Mouse (Mus musculus) intestine, embryonic 16.5 days (tissue): ENCODE data around the gene Tmem203. TPM values are rescaled to one million over a fixed set of nuclear protein-coding genes. Genes with fewer than 3 reads are reported as not detected.
A peak's percentile ranks its signal among the peaks of the same experiment; 100 is the strongest.

Source experiments
- ATAC-seq: fragments of 200-750 bp; cut with Nextera tagmentation; 2 replicates; pipeline ENCODE4 v1.8.0; 2017; ENCODE audit warnings: moderate TSS enrichment, moderate library complexity
- H3K27ac ChIP-seq: fragments of 300-500 bp; sonication (generic); 2 replicates; pipeline ENCODE4 v1.5.1; 2014; ENCODE audit warnings: mild to moderate bottlenecking, low read length
- H3K27me3 ChIP-seq: fragments of 300-500 bp; sonication (generic); replicated peaks from 2 replicates; pipeline ENCODE4 v1.6.1; 2014; ENCODE audit warnings: low read length, control low read depth, mixed read lengths; ENCODE audit not compliant: control insufficient read depth, insufficient read depth
- H3K36me3 ChIP-seq: fragments of 300-500 bp; sonication (generic); 2 replicates; pipeline ENCODE4 v1.6.1; 2014; ENCODE audit warnings: low read length, control low read depth; ENCODE audit not compliant: control insufficient read depth, insufficient read depth
- H3K4me1 ChIP-seq: fragments of 300-500 bp; sonication (generic); 2 replicates; pipeline ENCODE4 v1.6.1; 2014; ENCODE audit warnings: low read length, control low read depth, mixed read lengths; ENCODE audit not compliant: control insufficient read depth, insufficient read depth
- H3K4me2 ChIP-seq: fragments of 300-500 bp; sonication (generic); 2 replicates; pipeline ENCODE4 v1.6.1; 2014; ENCODE audit warnings: low read depth, low read length, control low read depth
- H3K4me3 ChIP-seq: fragments of 300-500 bp; sonication (generic); 2 replicates; pipeline ENCODE4 v1.5.1; 2014; ENCODE audit warnings: mild to moderate bottlenecking, low read length
- H3K9ac ChIP-seq: fragments of 300-500 bp; sonication (generic); 2 replicates; pipeline ENCODE4 v1.6.1; 2014; ENCODE audit warnings: low read depth, low read length
- H3K9me3 ChIP-seq: fragments of 300-500 bp; sonication (generic); 2 replicates; pipeline ENCODE4 v1.6.1; 2016; ENCODE audit warnings: low read length, control low read depth; ENCODE audit not compliant: control insufficient read depth
- WGBS: fragments of 180-500 bp; shearing (Covaris S2); extraction: QIAGEN DNeasy Blood & Tissue Kit; methylation state at CpG from one replicate; pipeline ENCODE4 v1.1.7; 2014; 5-methylcytosine and 5-hydroxymethylcytosine counted together
- polyA plus RNA-seq: library from polyadenylated mRNA; unstranded; fragments of >200 nt; fragmentation: Nextera tagmentation; extraction: Ambion mirVana; gene quantifications from 2 replicates; pipeline ENCODE4 v1.2.1, GENCODE M21; 2015

The Tmem203 gene
- polyA plus RNA-seq, 1 experiment from 2014 or later: 23.1 TPM

GRCm38 (mm10) chr2:25239766-25240165 lies 15.5 kb upstream of the Tmem203 start:
- no peak for ATAC-seq
- Histone ChIP-seq H3K36me3 (no peaks in the 10 kb centered on the region), H3K4me3 (no peak overlapping the region), H3K27me3 (no peaks in the 10 kb centered on the region; the same call in 1 of the 2 replicates), H3K4me1 (peaks cover 50% of the 10 kb centered on the region), H3K27ac (no peak overlapping the region), H3K9me3 (no peaks in the 10 kb centered on the region), H3K9ac (peak overlapping the region; percentile 59; the same call in 1 of the 2 replicates), H3K4me2 (no peak overlapping the region)
- 85% methylated on average over 3 of the region's 3 CpGs for WGBS

GRCm38 (mm10) chr2:25240310-25240709 lies 14.9 kb upstream of the Tmem203 start:
- Histone ChIP-seq H3K4me1 (peaks cover 47% of the 10 kb centered on the region), H3K27me3 (no peaks in the 10 kb centered on the region; the same call in 1 of the 2 replicates), H3K4me2 (peak overlapping the region; percentile 97), H3K9ac (peak overlapping the region; percentile 59), H3K9me3 (no peaks in the 10 kb centered on the region), H3K27ac (peak overlapping the region; percentile 79), H3K4me3 (peak overlapping the region; percentile 62), H3K36me3 (no peaks in the 10 kb centered on the region)
- 52% methylated on average over 8 of the region's 8 CpGs for WGBS
- peak; percentile 10 for ATAC-seq

GRCm38 (mm10) chr2:25240723-25241437 lies 14.4 kb upstream of the Tmem203 start:
- H3K36me3 ChIP-seq: 0 out of 2 replicates have a peak, but pooled peaks cover 3% of the 10 kb centered on the region
- H3K27ac ChIP-seq: peak overlapping the region; percentile 79
- H3K4me1 ChIP-seq: peaks cover 46% of the 10 kb centered on the region
- peak overlapping the region; percentile 97 for H3K4me2 ChIP-seq
- H3K9me3 ChIP-seq: no peaks in the 10 kb centered on the region
- 1% methylated on average over 29 of the region's 29 CpGs for WGBS
- H3K9ac ChIP-seq: peak overlapping the region; percentile 59
- H3K27me3 ChIP-seq: no peaks in the 10 kb centered on the region; the same call in 1 of the 2 replicates
- peak overlapping the region; percentile 62 for H3K4me3 ChIP-seq
- peak; percentile 71 for ATAC-seq

GRCm38 (mm10) chr2:25241438-25241775 lies 13.8 kb upstream of the Tmem203 start:
- peaks cover 45% of the 10 kb centered on the region for H3K4me1 ChIP-seq
- 15% methylated on average over 6 of the region's 6 CpGs for WGBS
- 0 out of 2 replicates have a peak, but pooled peaks cover 4% of the 10 kb centered on the region for H3K36me3 ChIP-seq
- peak overlapping the region; percentile 97 for H3K4me2 ChIP-seq
- H3K27me3 ChIP-seq: no peaks in the 10 kb centered on the region; the same call in 1 of the 2 replicates
- ATAC-seq: peak; percentile 56
- H3K9me3 ChIP-seq: no peaks in the 10 kb centered on the region
- peak overlapping the region; percentile 62 for H3K4me3 ChIP-seq
- peak overlapping the region; percentile 79 for H3K27ac ChIP-seq
- H3K9ac ChIP-seq: peak overlapping the region; percentile 76; the same call in 1 of the 2 replicates

GRCm38 (mm10) chr2:25242101-25242506 lies 13.1 kb upstream of the Tmem203 start, which contains the start of the genes Rnf208 and Cysrt1:
Rnf208 (plus strand) TSS chr2:25242255.
Cysrt1 (minus strand) TSS chr2:25242452.
- H3K27ac ChIP-seq: peak within 1 kb of the TSS; percentile 79
- under 1% methylated on average over 57 of the region's 59 CpGs for WGBS
- no peak for ATAC-seq

GRCm38 (mm10) chr2:25243342-25243741 lies 11.9 kb upstream of the Tmem203 start:
- no peak for ATAC-seq
- Histone ChIP-seq H3K9ac (no peak overlapping the region), H3K4me2 (no peak overlapping the region), H3K9me3 (no peaks in the 10 kb centered on the region), H3K27ac (no peak overlapping the region), H3K27me3 (no peaks in the 10 kb centered on the region; the same call in 1 of the 2 replicates), H3K4me3 (no peak overlapping the region; the same call in 1 of the 2 replicates), H3K36me3 (0 out of 2 replicates have a peak, but pooled peaks cover 7% of the 10 kb centered on the region), H3K4me1 (peaks cover 33% of the 10 kb centered on the region)
- WGBS: 73% methylated on average over 8 of the region's 8 CpGs

More at GRCm38 (mm10) chr2:25242101-25242506, 13.1 kb upstream of the Tmem203 start, which contains the start of the genes Rnf208 and Cysrt1:
- no peaks in the 10 kb centered on the region; the same call in 1 of the 2 replicates for H3K27me3 ChIP-seq
- H3K4me2 ChIP-seq: peak within 1 kb of the TSS; percentile 97
- H3K4me1 ChIP-seq: peaks cover 44% of the 10 kb centered on the region
- peak within 1 kb of the TSS; percentile 76 for H3K9ac ChIP-seq
- H3K4me3 ChIP-seq: peak within 1 kb of the TSS; percentile 62
- H3K36me3 ChIP-seq: 0 out of 2 replicates have a peak, but pooled peaks cover 4% of the 10 kb centered on the region
- no peaks in the 10 kb centered on the region for H3K9me3 ChIP-seq

GRCm38 (mm10) chr2:25244144-25244543 lies 11.1 kb upstream of the Tmem203 start:
- H3K4me3 ChIP-seq: no peak overlapping the region
- H3K27ac ChIP-seq: no peak overlapping the region
- no peaks in the 10 kb centered on the region for H3K9me3 ChIP-seq
- H3K36me3 ChIP-seq: 0 out of 2 replicates have a peak, but pooled peaks cover 8% of the 10 kb centered on the region
- no peak overlapping the region for H3K4me2 ChIP-seq
- WGBS: 85% methylated on average over 4 of the region's 4 CpGs
- no peaks in the 10 kb centered on the region; the same call in 1 of the 2 replicates for H3K27me3 ChIP-seq
- peaks cover 33% of the 10 kb centered on the region for H3K4me1 ChIP-seq
- H3K9ac ChIP-seq: no peak overlapping the region
- ATAC-seq: no peak

GRCm38 (mm10) chr2:25246183-25247072 lies 8.8 kb upstream of the Tmem203 start, which contains the start of gene AL732309.1:
AL732309.1 (minus strand) TSS chr2:25246863.
- Histone ChIP-seq H3K36me3 (peaks cover 12% of the 10 kb centered on the region; the same call in 1 of the 2 replicates), H3K4me2 (peak within 1 kb of the TSS; percentile 25; the same call in 1 of the 2 replicates), H3K4me1 (peaks cover 19% of the 10 kb centered on the region), H3K9me3 (no peaks in the 10 kb centered on the region), H3K27me3 (no peaks in the 10 kb centered on the region; the same call in 1 of the 2 replicates), H3K9ac (peak within 1 kb of the TSS; percentile 33; the same call in 1 of the 2 replicates), H3K4me3 (peak within 1 kb of the TSS; percentile 19), H3K27ac (peak within 1 kb of the TSS; percentile 63)
- peak; percentile 73 for ATAC-seq
- WGBS: 76% methylated on average over 10 of the region's 10 CpGs
